Mouse (Mus musculus): ENCODE results near the gene Gm3336. TPM values are rescaled to one million over a fixed set of nuclear protein-coding genes. Genes with fewer than 3 reads are reported as not detected.

The Gm3336 gene
- polyA plus RNA-seq, 1 experiment from 2014 or later = not detected

- WGBS = 46% methylated on average over 11 of the region's 11 CpGs
- H3K27me3 ChIP-seq (ENCODE audit: insufficient read depth, poor library complexity, severe bottlenecking) = peaks cover 66% of the 10 kb centered on the region
- H3K4me1 ChIP-seq = peaks cover 20% of the 10 kb centered on the region
- no peak for DNase-seq (ENCODE audit: low spot score)
- H3K36me3 ChIP-seq = no peaks in the 10 kb centered on the region
- H3K27ac ChIP-seq = no peak overlapping the region
- H3K4me3 ChIP-seq = no peak overlapping the region
- H3K9me3 ChIP-seq = no peaks in the 10 kb centered on the region
Measured at GRCm38 (mm10) chr8:70726721-70727120, 8.4 kb downstream of the Gm3336 start.

GRCm38 (mm10) chr8:70729808-70730475 is 11.6 kb downstream of the Gm3336 start:
- H3K36me3 ChIP-seq = no peaks in the 10 kb centered on the region
- H3K9me3 ChIP-seq = no peaks in the 10 kb centered on the region
- 4% methylated on average over 34 of the region's 34 CpGs for WGBS
- no peak for DNase-seq (ENCODE audit: low spot score)
- H3K27me3 ChIP-seq (ENCODE audit: insufficient read depth, poor library complexity, severe bottlenecking) = peaks cover 77% of the 10 kb centered on the region
- H3K27ac ChIP-seq = no peak overlapping the region
- peaks cover 7% of the 10 kb centered on the region for H3K4me1 ChIP-seq
- H3K4me3 ChIP-seq = peak overlapping the region; percentile 53

GRCm38 (mm10) chr8:70730956-70731355 is 12.6 kb downstream of the Gm3336 start:
- DNase-seq (ENCODE audit: low spot score) = no peak
- Histone ChIP-seq H3K9me3 (no peaks in the 10 kb centered on the region), H3K36me3 (no peaks in the 10 kb centered on the region)

GRCm38 (mm10) chr8:70737705-70738104 is 19.4 kb downstream of the Gm3336 start:
- no peak overlapping the region for H3K27ac ChIP-seq
- peaks cover 20% of the 10 kb centered on the region for H3K4me1 ChIP-seq
- no peak overlapping the region for H3K4me3 ChIP-seq
- 63% methylated on average over 5 of the region's 5 CpGs for WGBS
- H3K36me3 ChIP-seq = no peaks in the 10 kb centered on the region
- no peak for DNase-seq (ENCODE audit: low spot score)
- H3K27me3 ChIP-seq (ENCODE audit: insufficient read depth, poor library complexity, severe bottlenecking) = peaks cover 42% of the 10 kb centered on the region
- H3K9me3 ChIP-seq = no peaks in the 10 kb centered on the region

More at GRCm38 (mm10) chr8:70730956-70731355, 12.6 kb downstream of the Gm3336 start:
- Histone ChIP-seq H3K27ac (no peak overlapping the region; the same call in 1 of the 2 replicates), H3K27me3 (ENCODE audit: insufficient read depth, poor library complexity, severe bottlenecking) (peaks cover 74% of the 10 kb centered on the region), H3K4me1 (peaks cover 7% of the 10 kb centered on the region), H3K4me3 (no peak overlapping the region)
- WGBS = 86% methylated on average over 4 of the region's 4 CpGs

- no peak for DNase-seq (ENCODE audit: low spot score)
- no peak overlapping the region for H3K4me3 ChIP-seq
- peaks cover 25% of the 10 kb centered on the region for H3K4me1 ChIP-seq
- peaks cover 42% of the 10 kb centered on the region for H3K27me3 ChIP-seq (ENCODE audit: insufficient read depth, poor library complexity, severe bottlenecking)
- H3K9me3 ChIP-seq = no peaks in the 10 kb centered on the region
- WGBS = 43% methylated on average over 3 of the region's 3 CpGs
- H3K36me3 ChIP-seq = no peaks in the 10 kb centered on the region
- H3K27ac ChIP-seq = no peak overlapping the region
Measured at GRCm38 (mm10) chr8:70738211-70738610, 19.9 kb downstream of the Gm3336 start.

GRCm38 (mm10) chr8:70741661-70742060 is 23.3 kb downstream of the Gm3336 start:
- no peak for DNase-seq (ENCODE audit: low spot score)
- 56% methylated on average over 5 of the region's 5 CpGs for WGBS
- Histone ChIP-seq H3K27ac (0 out of 2 replicates have a peak overlapping the region, but pooled peaks have one; percentile 32), H3K36me3 (no peaks in the 10 kb centered on the region), H3K4me1 (peaks cover 40% of the 10 kb centered on the region), H3K27me3 (ENCODE audit: insufficient read depth, poor library complexity, severe bottlenecking) (peaks cover 74% of the 10 kb centered on the region), H3K4me3 (no peak overlapping the region), H3K9me3 (no peaks in the 10 kb centered on the region)

- peaks cover 75% of the 10 kb centered on the region for H3K27me3 ChIP-seq (ENCODE audit: insufficient read depth, poor library complexity, severe bottlenecking)
- H3K27ac ChIP-seq = 0 out of 2 replicates have a peak overlapping the region, but pooled peaks have one; percentile 32
- DNase-seq (ENCODE audit: low spot score) = no peak
- 29% methylated on average over 11 of the region's 11 CpGs for WGBS
- H3K9me3 ChIP-seq = no peaks in the 10 kb centered on the region
- no peak overlapping the region for H3K4me3 ChIP-seq
- no peaks in the 10 kb centered on the region for H3K36me3 ChIP-seq
- H3K4me1 ChIP-seq = peaks cover 40% of the 10 kb centered on the region
Measured at GRCm38 (mm10) chr8:70742176-70742575, 23.8 kb downstream of the Gm3336 start.

GRCm38 (mm10) chr8:70742981-70743655 is 24.8 kb downstream of the Gm3336 start:
- Histone ChIP-seq H3K4me3 (peak overlapping the region; percentile 52), H3K27ac (0 out of 2 replicates have a peak overlapping the region, but pooled peaks have one; percentile 31)

GRCm38 (mm10) chr8:70743656-70744590 is 25.6 kb downstream of the Gm3336 start:
- Histone ChIP-seq H3K36me3 (no peaks in the 10 kb centered on the region), H3K27me3 (ENCODE audit: insufficient read depth, poor library complexity, severe bottlenecking) (peaks cover 85% of the 10 kb centered on the region), H3K4me1 (peaks cover 40% of the 10 kb centered on the region), H3K27ac (peak overlapping the region; percentile 48; the same call in 1 of the 2 replicates), H3K9me3 (no peaks in the 10 kb centered on the region), H3K4me3 (peak overlapping the region; percentile 52)
- no peak for DNase-seq (ENCODE audit: low spot score)
- WGBS = 4% methylated on average over 48 of the region's 48 CpGs

More at GRCm38 (mm10) chr8:70742981-70743655, 24.8 kb downstream of the Gm3336 start:
- WGBS = 2% methylated on average over 38 of the region's 38 CpGs
- no peaks in the 10 kb centered on the region for H3K9me3 ChIP-seq
- peaks cover 77% of the 10 kb centered on the region for H3K27me3 ChIP-seq (ENCODE audit: insufficient read depth, poor library complexity, severe bottlenecking)
- H3K4me1 ChIP-seq = peaks cover 40% of the 10 kb centered on the region
- H3K36me3 ChIP-seq = no peaks in the 10 kb centered on the region
- no peak for DNase-seq (ENCODE audit: low spot score)

- H3K36me3 ChIP-seq = no peaks in the 10 kb centered on the region
- H3K27ac ChIP-seq = no peak overlapping the region
- DNase-seq (ENCODE audit: low spot score) = no peak
- peaks cover 40% of the 10 kb centered on the region for H3K4me1 ChIP-seq
- peaks cover 93% of the 10 kb centered on the region for H3K27me3 ChIP-seq (ENCODE audit: insufficient read depth, poor library complexity, severe bottlenecking)
- no peak overlapping the region for H3K4me3 ChIP-seq
- no peaks in the 10 kb centered on the region for H3K9me3 ChIP-seq
- 45% methylated on average over 11 of the region's 11 CpGs for WGBS
Measured at GRCm38 (mm10) chr8:70744806-70745205, 26.5 kb downstream of the Gm3336 start.

GRCm38 (mm10) chr8:70745691-70746220 is 27.4 kb downstream of the Gm3336 start:
- Histone ChIP-seq H3K27ac (no peak overlapping the region), H3K4me3 (no peak overlapping the region), H3K9me3 (no peaks in the 10 kb centered on the region), H3K36me3 (no peaks in the 10 kb centered on the region), H3K4me1 (peaks cover 40% of the 10 kb centered on the region), H3K27me3 (ENCODE audit: insufficient read depth, poor library complexity, severe bottlenecking) (peaks cover 95% of the 10 kb centered on the region)
- DNase-seq (ENCODE audit: low spot score) = no peak
- 49% methylated on average over 19 of the region's 19 CpGs for WGBS

GRCm38 (mm10) chr8:70746676-70747075 is 28.3 kb downstream of the Gm3336 start:
- WGBS = 65% methylated on average over 9 of the region's 9 CpGs
- peaks cover 31% of the 10 kb centered on the region for H3K4me1 ChIP-seq

More at GRCm38 (mm10) chr8:70746676-70747075, 28.3 kb downstream of the Gm3336 start:
- no peak overlapping the region for H3K27ac ChIP-seq
- peaks cover 90% of the 10 kb centered on the region for H3K27me3 ChIP-seq (ENCODE audit: insufficient read depth, poor library complexity, severe bottlenecking)
- no peak for DNase-seq (ENCODE audit: low spot score)
- no peak overlapping the region for H3K4me3 ChIP-seq
- no peaks in the 10 kb centered on the region for H3K9me3 ChIP-seq
- H3K36me3 ChIP-seq = no peaks in the 10 kb centered on the region

All from heart, embryonic 10.5 days (tissue).